Mouse (Mus musculus): ENCODE results near the gene Vstm2a.

- no peak for TF ChIP-seq GATA1 (IDR thresholded peaks at IDR 0.05; ENCODE audit: borderline replicate concordance, low read length)
- TF ChIP-seq FLI1 (IDR thresholded peaks at IDR 0.05; ENCODE audit: low read length): no peak
These were observed 96.8 kb downstream of the Vstm2a start for GRCm38 (mm10) chr11:16354356-16354755.
